Mouse (Mus musculus) heart, embryonic 15.5 days (tissue): ENCODE measurements around the gene Lalba. TPM values are rescaled to one million over a fixed set of nuclear protein-coding genes. Genes with fewer than 3 reads are reported as not detected.
"Not testable (repeated sequence)": the region's sequence is repeated elsewhere in the genome, so short reads cannot be mapped to it uniquely, and the experiment has no call there.

Experiments used
- ATAC-seq: fragments of 200-750 bp; cut with Nextera tagmentation; replicated peaks from 2 replicates; pipeline ENCODE4 v1.8.0; 2017; ENCODE audit warnings: low read depth, moderate TSS enrichment; ENCODE audit not compliant: insufficient number of reproducible peaks, insufficient read depth, low FRiP score
- H3K27ac ChIP-seq: fragments of 300-500 bp; sonication (generic); 2 replicates; pipeline ENCODE4 v1.5.1; 2015; ENCODE audit warnings: mild to moderate bottlenecking, inconsistent platforms
- H3K27me3 ChIP-seq: fragments of 300-500 bp; sonication (generic); 2 replicates; pipeline ENCODE4 v1.6.1; 2015; ENCODE audit warnings: inconsistent platforms
- H3K36me3 ChIP-seq: fragments of 300-500 bp; sonication (generic); 2 replicates; pipeline ENCODE4 v1.6.1; 2015; ENCODE audit warnings: mild to moderate bottlenecking, inconsistent platforms
- H3K4me1 ChIP-seq: fragments of 300-500 bp; sonication (generic); replicated peaks from 2 replicates; pipeline ENCODE4 v1.6.1; 2015; ENCODE audit warnings: inconsistent platforms
- H3K4me2 ChIP-seq: fragments of 300-500 bp; sonication (generic); 2 replicates; pipeline ENCODE4 v1.6.1; 2015; ENCODE audit warnings: inconsistent platforms, mild to moderate bottlenecking, moderate library complexity
- H3K4me3 ChIP-seq: fragments of 300-500 bp; sonication (generic); 2 replicates; pipeline ENCODE4 v1.5.1; 2015; ENCODE audit warnings: mild to moderate bottlenecking, inconsistent platforms
- H3K9ac ChIP-seq: fragments of 300-500 bp; sonication (generic); 2 replicates; pipeline ENCODE4 v1.6.1; 2015; ENCODE audit warnings: mild to moderate bottlenecking, inconsistent platforms
- H3K9me3 ChIP-seq: fragments of 300-500 bp; sonication (generic); replicated peaks from 2 replicates; pipeline ENCODE4 v1.6.1; 2016; ENCODE audit warnings: inconsistent platforms
- WGBS: fragments of 180-500 bp; shearing (Covaris S2); methylation state at CpG from one replicate; pipeline ENCODE4 v1.1.7; 2015; ENCODE audit warnings: mixed read lengths; 5-methylcytosine and 5-hydroxymethylcytosine counted together
- microRNA-seq: library from miRNA; unstranded; fragments of <30 nt; microRNA quantifications from one replicate; pipeline ENCODE4, GENCODE M21; 2016
- polyA plus RNA-seq: library from polyadenylated mRNA; unstranded; fragments of >200 nt; fragmentation: Nextera tagmentation; extraction: Ambion mirVana; gene quantifications from 2 replicates; pipeline ENCODE4 v1.2.1, GENCODE M21; 2015

The Lalba gene
- polyA plus RNA-seq, 1 experiment from 2014 or later = not detected

- not testable (repeated sequence) for H3K4me3 ChIP-seq, H3K4me1 ChIP-seq, H3K27ac ChIP-seq, H3K36me3 ChIP-seq, H3K4me2 ChIP-seq, ATAC-seq, H3K9ac ChIP-seq, H3K27me3 ChIP-seq, H3K9me3 ChIP-seq
- WGBS = 53% methylated on average over 5 of the region's 5 CpGs
These were observed 51.6 kb downstream of the Lalba start, which contains the start of gene Olfr282 for GRCm38 (mm10) chr15:98430925-98431324. TSS of gene Olfr282 (plus strand) at chr15:98431225.

Small RNAs within 50 kb of the gene (microRNA-seq; reads per million reads assigned to microRNA genes)
- gene Mir1291 = not detected

Other genes with a start within 250 kb of the Lalba start
- gene Olfr286, start 248.3 kb downstream of the Lalba start, polyA plus RNA-seq = not detected in 2 replicates
- not detected in 2 replicates for gene H1fnt, start 225.4 kb downstream of the Lalba start, polyA plus RNA-seq
- gene Zfp641, start 186.6 kb downstream of the Lalba start, polyA plus RNA-seq = 1.1 and 1.8 TPM in 2 replicates
- not detected in 2 replicates for gene Olfr285, start 165.4 kb downstream of the Lalba start, polyA plus RNA-seq
- gene Olfr284, start 141.7 kb downstream of the Lalba start, polyA plus RNA-seq = not detected in 2 replicates
- not detected in 2 replicates for gene Olfr283, start 101.8 kb downstream of the Lalba start, polyA plus RNA-seq
- gene Olfr282, start 51.5 kb downstream of the Lalba start, polyA plus RNA-seq = not detected in 2 replicates
- not detected in 2 replicates for gene Olfr281, start 30.1 kb downstream of the Lalba start, polyA plus RNA-seq
- gene OR5BS1P, start 12.8 kb downstream of the Lalba start, polyA plus RNA-seq = not detected in 2 replicates
- gene Olfr279, start 9.7 kb upstream of the Lalba start, polyA plus RNA-seq = not detected in 2 replicates
- gene Kansl2, start 51.5 kb upstream of the Lalba start, polyA plus RNA-seq = 70.0 and 81.2 TPM in 2 replicates
- 33.2 and 38.0 TPM in 2 replicates for gene Ccnt1, start 88.2 kb upstream of the Lalba start, polyA plus RNA-seq
- gene 4930415O20Rik, start 88.3 kb upstream of the Lalba start, polyA plus RNA-seq = 0.40 and 0.74 TPM in 2 replicates
- 36.5 and 43.0 TPM in 2 replicates for gene Adcy6, start 127.4 kb upstream of the Lalba start, polyA plus RNA-seq
- gene Cacnb3, start 148.1 kb upstream of the Lalba start, polyA plus RNA-seq = 8.7 and 12.8 TPM in 2 replicates
- 16.1 and 17.8 TPM in 2 replicates for gene Ddx23, start 180.2 kb upstream of the Lalba start, polyA plus RNA-seq
- gene Rnd1, start 194.7 kb upstream of the Lalba start, polyA plus RNA-seq = 1.1 and 1.2 TPM in 2 replicates
- 0.87 and 1.0 TPM in 2 replicates for gene Ccdc65, start 225.5 kb upstream of the Lalba start, polyA plus RNA-seq
- gene Fkbp11, start 245.5 kb upstream of the Lalba start, polyA plus RNA-seq = 20.9 and 26.6 TPM in 2 replicates